Mouse (Mus musculus): Measurements from ENCODE around the gene Rnf144a. TPM values are rescaled to one million over a fixed set of nuclear protein-coding genes. Genes with fewer than 3 reads are reported as not detected.
A peak's percentile ranks its signal among the peaks of the same experiment; 100 is the strongest.

The Rnf144a gene
- polyA plus RNA-seq, 1 experiment from 2014 or later: 5.0 TPM

GRCm38 (mm10) chr12:26339886-26340285 is 75.2 kb downstream of the Rnf144a start:
- TF ChIP-seq EP300 (optimal IDR thresholded peaks at IDR 0.05) (no peak), CTCF (IDR thresholded peaks at IDR 0.05; ENCODE audit: low read depth) (no peak)
- DNase-seq (ENCODE audit: low spot score): no peak
- no peak for ATAC-seq (ENCODE audit: low FRiP score, low TSS enrichment)
- Histone ChIP-seq H3K4me1 (replicated peaks; ENCODE audit: control insufficient read depth, insufficient read depth) (no peaks in the 10 kb centered on the region), H3K27me3 (ENCODE audit: control insufficient read depth, insufficient read depth, low read length) (no peaks in the 10 kb centered on the region), H3K9me3 (ENCODE audit: control insufficient read depth, low read length) (no peaks in the 10 kb centered on the region), H3K4me2 (replicated peaks; ENCODE audit: low read depth) (no peak overlapping the region), H3K4me3 (ENCODE audit: low read depth, low read length) (no peak overlapping the region), H3K9ac (ENCODE audit: low read length) (no peak overlapping the region), H3K27ac (replicated peaks) (no peak overlapping the region), H3K36me3 (ENCODE audit: control insufficient read depth, insufficient read depth, low read length) (no peaks in the 10 kb centered on the region)

- Histone ChIP-seq H3K4me2 (replicated peaks; ENCODE audit: low read depth) (no peak overlapping the region), H3K4me3 (ENCODE audit: low read depth, low read length) (no peak overlapping the region), H3K4me1 (replicated peaks; ENCODE audit: control insufficient read depth, insufficient read depth) (no peaks in the 10 kb centered on the region), H3K27ac (replicated peaks) (no peak overlapping the region), H3K9me3 (ENCODE audit: control insufficient read depth, low read length) (no peaks in the 10 kb centered on the region), H3K9ac (ENCODE audit: low read length) (no peak overlapping the region), H3K27me3 (ENCODE audit: control insufficient read depth, insufficient read depth, low read length) (no peaks in the 10 kb centered on the region), H3K36me3 (ENCODE audit: control insufficient read depth, insufficient read depth, low read length) (no peaks in the 10 kb centered on the region)
- no peak for TF ChIP-seq CTCF (IDR thresholded peaks at IDR 0.05; ENCODE audit: low read depth)
- no peak for TF ChIP-seq EP300 (optimal IDR thresholded peaks at IDR 0.05)
- WGBS: 98% methylated on average over 8 of the region's 8 CpGs
- no peak for ATAC-seq (ENCODE audit: low FRiP score, low TSS enrichment)
- DNase-seq (ENCODE audit: low spot score): no peak
Observed at GRCm38 (mm10) chr12:26339181-26339580, 75.9 kb downstream of the Rnf144a start.

GRCm38 (mm10) chr12:26333678-26334077 is 81.4 kb downstream of the Rnf144a start:
- TF ChIP-seq CTCF (IDR thresholded peaks at IDR 0.05; ENCODE audit: low read depth) (no peak), EP300 (optimal IDR thresholded peaks at IDR 0.05) (no peak)
- H3K9me3 ChIP-seq (ENCODE audit: control insufficient read depth, low read length): no peaks in the 10 kb centered on the region
- WGBS: 94% methylated on average over 1 of the region's 1 CpGs
- H3K9ac ChIP-seq (ENCODE audit: low read length): no peak overlapping the region
- H3K4me1 ChIP-seq (replicated peaks; ENCODE audit: control insufficient read depth, insufficient read depth): no peaks in the 10 kb centered on the region
- no peak overlapping the region for H3K27ac ChIP-seq (replicated peaks)
- no peak overlapping the region for H3K4me2 ChIP-seq (replicated peaks; ENCODE audit: low read depth)
- ATAC-seq (ENCODE audit: low FRiP score, low TSS enrichment): no peak
- no peaks in the 10 kb centered on the region for H3K36me3 ChIP-seq (ENCODE audit: control insufficient read depth, insufficient read depth, low read length)
- H3K27me3 ChIP-seq (ENCODE audit: control insufficient read depth, insufficient read depth, low read length): no peaks in the 10 kb centered on the region
- DNase-seq (ENCODE audit: low spot score): no peak
- H3K4me3 ChIP-seq (ENCODE audit: low read depth, low read length): no peak overlapping the region

GRCm38 (mm10) chr12:26331048-26331447 is 84.0 kb downstream of the Rnf144a start:
- no peak for TF ChIP-seq CTCF (IDR thresholded peaks at IDR 0.05; ENCODE audit: low read depth)
- no peak for TF ChIP-seq EP300 (optimal IDR thresholded peaks at IDR 0.05)
- no peaks in the 10 kb centered on the region for H3K27me3 ChIP-seq (ENCODE audit: control insufficient read depth, insufficient read depth, low read length)
- no peaks in the 10 kb centered on the region for H3K9me3 ChIP-seq (ENCODE audit: control insufficient read depth, low read length)
- no peak overlapping the region for H3K27ac ChIP-seq (replicated peaks)
- H3K4me3 ChIP-seq (ENCODE audit: low read depth, low read length): no peak overlapping the region
- H3K9ac ChIP-seq (ENCODE audit: low read length): no peak overlapping the region
- peak; percentile 19 for DNase-seq (ENCODE audit: low spot score)
- H3K4me1 ChIP-seq (replicated peaks; ENCODE audit: control insufficient read depth, insufficient read depth): no peaks in the 10 kb centered on the region
- no peaks in the 10 kb centered on the region for H3K36me3 ChIP-seq (ENCODE audit: control insufficient read depth, insufficient read depth, low read length)
- WGBS: 60% methylated on average over 3 of the region's 3 CpGs
- ATAC-seq (ENCODE audit: low FRiP score, low TSS enrichment): peak; percentile 51; the same call in 1 of the 2 replicates
- no peak overlapping the region for H3K4me2 ChIP-seq (replicated peaks; ENCODE audit: low read depth)

GRCm38 (mm10) chr12:26329756-26330155 is 85.3 kb downstream of the Rnf144a start:
- ATAC-seq (ENCODE audit: low FRiP score, low TSS enrichment) (no peak), DNase-seq (ENCODE audit: low spot score) (no peak)
- Histone ChIP-seq H3K4me2 (replicated peaks; ENCODE audit: low read depth) (no peak overlapping the region), H3K27me3 (ENCODE audit: control insufficient read depth, insufficient read depth, low read length) (no peaks in the 10 kb centered on the region), H3K4me1 (replicated peaks; ENCODE audit: control insufficient read depth, insufficient read depth) (no peaks in the 10 kb centered on the region), H3K36me3 (ENCODE audit: control insufficient read depth, insufficient read depth, low read length) (no peaks in the 10 kb centered on the region), H3K9ac (ENCODE audit: low read length) (no peak overlapping the region), H3K27ac (replicated peaks) (no peak overlapping the region), H3K4me3 (ENCODE audit: low read depth, low read length) (no peak overlapping the region), H3K9me3 (ENCODE audit: control insufficient read depth, low read length) (no peaks in the 10 kb centered on the region)
- WGBS: 66% methylated on average over 5 of the region's 5 CpGs
- no peak for TF ChIP-seq CTCF (IDR thresholded peaks at IDR 0.05; ENCODE audit: low read depth)
- no peak for TF ChIP-seq EP300 (optimal IDR thresholded peaks at IDR 0.05)

- no peak overlapping the region for H3K4me2 ChIP-seq (replicated peaks; ENCODE audit: low read depth)
- H3K4me1 ChIP-seq (replicated peaks; ENCODE audit: control insufficient read depth, insufficient read depth): no peaks in the 10 kb centered on the region
- TF ChIP-seq CTCF (IDR thresholded peaks at IDR 0.05; ENCODE audit: low read depth): no peak
- no peak for DNase-seq (ENCODE audit: low spot score)
- whole genome bisulfite sequencing: 77% methylated on average over 6 of the region's 6 CpGs
- no peak overlapping the region for H3K27ac ChIP-seq (replicated peaks)
- no peak overlapping the region for H3K4me3 ChIP-seq (ENCODE audit: low read depth, low read length)
- no peak overlapping the region for H3K9ac ChIP-seq (ENCODE audit: low read length)
- H3K27me3 ChIP-seq (ENCODE audit: control insufficient read depth, insufficient read depth, low read length): no peaks in the 10 kb centered on the region
- no peaks in the 10 kb centered on the region for H3K9me3 ChIP-seq (ENCODE audit: control insufficient read depth, low read length)
- no peaks in the 10 kb centered on the region for H3K36me3 ChIP-seq (ENCODE audit: control insufficient read depth, insufficient read depth, low read length)
- ATAC-seq (ENCODE audit: low FRiP score, low TSS enrichment): peak; percentile 54; the same call in 1 of the 2 replicates
Observed at GRCm38 (mm10) chr12:26329031-26329675, 85.9 kb downstream of the Rnf144a start.
